Mouse (Mus musculus): ENCODE results near the gene Etv1. TPM values are rescaled to one million over a fixed set of nuclear protein-coding genes. Genes with fewer than 3 reads are reported as not detected.

Etv1 gene
- polyA plus RNA-seq, 1 experiment: 2.0 TPM

GRCm38 (mm10) chr12:38812392-38812791 lies 33.2 kb downstream of the Etv1 start:
- no peak for DNase-seq
- no peak overlapping the region for H3K4me3 ChIP-seq (ENCODE audit: control insufficient read depth, insufficient read depth, low read length)
- H3K36me3 ChIP-seq (ENCODE audit: control insufficient read depth, insufficient read depth, low read length): no peaks in the 10 kb centered on the region
- H3K4me1 ChIP-seq (replicated peaks; ENCODE audit: control insufficient read depth, insufficient read depth, low read length): no peaks in the 10 kb centered on the region
- 67% methylated on average over 6 of the region's 6 CpGs for WGBS
- TF ChIP-seq POLR2A (IDR thresholded peaks at IDR 0.05; ENCODE audit: control insufficient read depth, extremely low read depth, insufficient read depth, low read length, poor library complexity): no peak
- TF ChIP-seq CTCF (IDR thresholded peaks at IDR 0.05; ENCODE audit: borderline replicate concordance, control insufficient read depth, extremely low read depth, insufficient read depth, low read length, poor library complexity): no peak
- no peak overlapping the region for H3K27ac ChIP-seq (ENCODE audit: control insufficient read depth, insufficient read depth, low read length)
- H3K27me3 ChIP-seq (ENCODE audit: control insufficient read depth, insufficient read depth, low read length): no peaks in the 10 kb centered on the region

- H3K27me3 ChIP-seq (ENCODE audit: control insufficient read depth, insufficient read depth, low read length): no peaks in the 10 kb centered on the region
- H3K36me3 ChIP-seq (ENCODE audit: control insufficient read depth, insufficient read depth, low read length): no peaks in the 10 kb centered on the region
- no peak for TF ChIP-seq POLR2A (IDR thresholded peaks at IDR 0.05; ENCODE audit: control insufficient read depth, extremely low read depth, insufficient read depth, low read length, poor library complexity)
- TF ChIP-seq CTCF (IDR thresholded peaks at IDR 0.05; ENCODE audit: borderline replicate concordance, control insufficient read depth, extremely low read depth, insufficient read depth, low read length, poor library complexity): no peak
- no peak overlapping the region for H3K4me3 ChIP-seq (ENCODE audit: control insufficient read depth, insufficient read depth, low read length)
- H3K27ac ChIP-seq (ENCODE audit: control insufficient read depth, insufficient read depth, low read length): no peak overlapping the region
- DNase-seq: no peak
- H3K4me1 ChIP-seq (replicated peaks; ENCODE audit: control insufficient read depth, insufficient read depth, low read length): no peaks in the 10 kb centered on the region
- 66% methylated on average over 6 of the region's 6 CpGs for WGBS
Observed at GRCm38 (mm10) chr12:38814010-38814786, 35.0 kb downstream of the Etv1 start.

- Histone ChIP-seq H3K27ac (ENCODE audit: control insufficient read depth, insufficient read depth, low read length) (no peak overlapping the region), H3K4me1 (replicated peaks; ENCODE audit: control insufficient read depth, insufficient read depth, low read length) (no peaks in the 10 kb centered on the region), H3K27me3 (ENCODE audit: control insufficient read depth, insufficient read depth, low read length) (no peaks in the 10 kb centered on the region), H3K4me3 (ENCODE audit: control insufficient read depth, insufficient read depth, low read length) (no peak overlapping the region), H3K36me3 (ENCODE audit: control insufficient read depth, insufficient read depth, low read length) (no peaks in the 10 kb centered on the region)
- WGBS: 97% methylated on average over 3 of the region's 3 CpGs
- no peak for DNase-seq
- no peak for TF ChIP-seq POLR2A (IDR thresholded peaks at IDR 0.05; ENCODE audit: control insufficient read depth, extremely low read depth, insufficient read depth, low read length, poor library complexity)
- TF ChIP-seq CTCF (IDR thresholded peaks at IDR 0.05; ENCODE audit: borderline replicate concordance, control insufficient read depth, extremely low read depth, insufficient read depth, low read length, poor library complexity): no peak
Observed at GRCm38 (mm10) chr12:38816235-38816634, 37.1 kb downstream of the Etv1 start.

GRCm38 (mm10) chr12:38818320-38818719 lies 39.1 kb downstream of the Etv1 start:
- 93% methylated on average over 2 of the region's 2 CpGs for WGBS
- no peak overlapping the region for H3K27ac ChIP-seq (ENCODE audit: control insufficient read depth, insufficient read depth, low read length)
- no peak overlapping the region for H3K4me3 ChIP-seq (ENCODE audit: control insufficient read depth, insufficient read depth, low read length)
- H3K36me3 ChIP-seq (ENCODE audit: control insufficient read depth, insufficient read depth, low read length): no peaks in the 10 kb centered on the region
- no peaks in the 10 kb centered on the region for H3K27me3 ChIP-seq (ENCODE audit: control insufficient read depth, insufficient read depth, low read length)
- no peaks in the 10 kb centered on the region for H3K4me1 ChIP-seq (replicated peaks; ENCODE audit: control insufficient read depth, insufficient read depth, low read length)
- TF ChIP-seq CTCF (IDR thresholded peaks at IDR 0.05; ENCODE audit: borderline replicate concordance, control insufficient read depth, extremely low read depth, insufficient read depth, low read length, poor library complexity) (no peak), POLR2A (IDR thresholded peaks at IDR 0.05; ENCODE audit: control insufficient read depth, extremely low read depth, insufficient read depth, low read length, poor library complexity) (no peak)
- DNase-seq: no peak

GRCm38 (mm10) chr12:38820642-38821041 lies 41.5 kb downstream of the Etv1 start:
- no peaks in the 10 kb centered on the region for H3K27me3 ChIP-seq (ENCODE audit: control insufficient read depth, insufficient read depth, low read length)
- TF ChIP-seq POLR2A (IDR thresholded peaks at IDR 0.05; ENCODE audit: control insufficient read depth, extremely low read depth, insufficient read depth, low read length, poor library complexity) (no peak), CTCF (IDR thresholded peaks at IDR 0.05; ENCODE audit: borderline replicate concordance, control insufficient read depth, extremely low read depth, insufficient read depth, low read length, poor library complexity) (no peak)
- no peaks in the 10 kb centered on the region for H3K36me3 ChIP-seq (ENCODE audit: control insufficient read depth, insufficient read depth, low read length)
- DNase-seq: no peak
- no peaks in the 10 kb centered on the region for H3K4me1 ChIP-seq (replicated peaks; ENCODE audit: control insufficient read depth, insufficient read depth, low read length)
- 98% methylated on average over 4 of the region's 4 CpGs for WGBS
- H3K4me3 ChIP-seq (ENCODE audit: control insufficient read depth, insufficient read depth, low read length): no peak overlapping the region
- no peak overlapping the region for H3K27ac ChIP-seq (ENCODE audit: control insufficient read depth, insufficient read depth, low read length)

- WGBS: 96% methylated on average over 10 of the region's 10 CpGs
Observed at GRCm38 (mm10) chr12:38824405-38824804, 45.2 kb downstream of the Etv1 start.

More at GRCm38 (mm10) chr12:38824405-38824804, 45.2 kb downstream of the Etv1 start:
- DNase-seq: no peak
- H3K27me3 ChIP-seq (ENCODE audit: control insufficient read depth, insufficient read depth, low read length): no peaks in the 10 kb centered on the region
- no peaks in the 10 kb centered on the region for H3K4me1 ChIP-seq (replicated peaks; ENCODE audit: control insufficient read depth, insufficient read depth, low read length)
- H3K4me3 ChIP-seq (ENCODE audit: control insufficient read depth, insufficient read depth, low read length): no peak overlapping the region
- H3K36me3 ChIP-seq (ENCODE audit: control insufficient read depth, insufficient read depth, low read length): no peaks in the 10 kb centered on the region
- no peak overlapping the region for H3K27ac ChIP-seq (ENCODE audit: control insufficient read depth, insufficient read depth, low read length)
- TF ChIP-seq CTCF (IDR thresholded peaks at IDR 0.05; ENCODE audit: borderline replicate concordance, control insufficient read depth, extremely low read depth, insufficient read depth, low read length, poor library complexity) (no peak), POLR2A (IDR thresholded peaks at IDR 0.05; ENCODE audit: control insufficient read depth, extremely low read depth, insufficient read depth, low read length, poor library complexity) (no peak)

Measured in thymus, adult 2 months (tissue).